Mouse (Mus musculus) CD8-positive naive resting alpha-beta T cell, adult 57 days (primary cell): ENCODE results near the gene Olfr559. TPM values are rescaled to one million over a fixed set of nuclear protein-coding genes. Genes with fewer than 3 reads are reported as not detected.

Source experiments
- total RNA-seq: library from RNA; stranded (reverse); gene quantifications from one replicate; pipeline ENCODE4 v1.2.4, GENCODE M21; 2023

Gene Olfr559
- total RNA-seq: not detected

DNA sequence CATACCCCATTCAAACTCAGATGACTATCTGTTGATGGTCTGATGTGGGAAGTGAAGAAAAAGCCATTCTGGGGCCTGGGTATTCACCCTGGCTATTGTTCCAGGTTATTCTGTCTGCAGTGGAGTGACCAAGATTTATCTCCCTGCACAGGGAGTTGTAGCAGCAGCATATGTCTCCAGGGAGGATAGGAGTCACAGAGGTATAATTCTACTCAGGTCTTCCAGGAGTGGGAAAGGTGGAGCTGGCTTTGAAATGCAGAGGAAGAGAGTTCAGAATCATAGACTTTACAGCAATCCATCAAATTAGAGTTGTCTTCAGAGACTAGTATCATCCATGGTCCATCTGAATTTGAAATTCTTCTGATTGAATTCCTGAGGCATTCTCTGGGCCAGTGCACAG, at the start of gene Olfr559:
Gene Olfr559, minus strand, starts transcription at position 101 of the 400 bp plus-strand sequence.

DNA sequence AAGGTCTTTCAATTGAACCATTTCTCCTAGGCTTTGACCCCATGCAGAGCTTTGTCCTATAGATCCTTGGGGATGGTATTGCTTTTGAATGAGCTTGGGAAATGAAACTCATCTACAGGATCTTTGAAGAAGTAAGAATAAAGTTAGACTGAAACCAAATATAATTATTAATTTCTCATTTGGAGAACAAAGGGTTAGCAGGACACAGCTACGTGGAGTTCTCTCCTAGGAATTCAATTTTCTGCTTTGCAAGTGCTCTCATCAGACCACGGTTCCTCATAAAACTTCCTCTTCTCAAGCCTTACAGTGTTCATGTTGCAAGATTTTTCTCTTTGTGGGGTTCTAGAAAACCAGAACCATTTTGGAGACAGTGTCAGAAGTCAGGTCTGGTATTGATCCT, 43.6 kb upstream of the Olfr559 start, which contains the start of gene Olfr561:
Gene Olfr561, plus strand, starts transcription at position 301 of the 400 bp plus-strand sequence.

DNA sequence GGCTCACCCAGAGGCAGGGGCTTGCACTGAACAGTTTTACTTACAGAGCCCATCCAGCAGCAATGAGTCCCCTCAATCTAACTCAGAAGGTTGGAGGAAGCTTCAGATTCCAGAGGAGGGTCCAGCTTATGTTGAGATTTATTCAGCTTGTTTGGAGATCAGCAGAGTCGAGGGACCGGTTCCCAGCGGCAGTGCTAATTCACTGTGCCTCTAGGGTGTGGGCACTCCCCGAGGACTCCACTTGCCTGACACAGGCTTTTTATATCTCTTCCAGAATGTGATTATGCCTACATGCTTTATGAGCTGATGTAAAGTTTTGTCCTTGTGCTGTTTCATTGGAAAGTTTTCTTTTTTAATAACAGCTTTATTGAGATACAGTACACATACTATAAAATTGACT, 32.0 kb upstream of the Olfr559 start, which contains the start of the genes Olfr560 and Olfr78:
Gene Olfr560, minus strand, starts transcription at position 101 of the 400 bp plus-strand sequence.
Gene Olfr78, minus strand, starts transcription at position 206 of the 400 bp plus-strand sequence.

DNA sequence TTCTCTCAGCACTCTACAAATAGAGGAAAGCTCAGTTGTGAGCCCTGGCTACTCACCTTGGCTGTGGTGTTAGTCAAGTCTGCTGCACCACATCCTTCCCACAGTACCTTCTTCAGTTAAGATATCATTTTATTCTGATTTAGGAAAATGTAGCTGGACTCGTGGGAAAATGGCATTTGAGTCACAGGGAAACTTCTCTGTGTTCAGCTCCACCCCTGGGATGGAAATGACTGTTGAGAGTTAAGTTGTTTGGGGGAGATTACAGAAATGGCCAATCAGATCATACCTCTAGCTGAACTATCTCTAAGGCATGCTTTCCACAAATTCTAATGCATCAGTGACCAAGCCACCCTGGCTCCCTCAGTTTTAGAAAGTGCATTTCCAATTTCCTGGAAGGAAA, 8.3 kb downstream of the Olfr559 start, which contains the start of gene Olfr33:
Gene Olfr33, minus strand, starts transcription at position 101 of the 400 bp plus-strand sequence.

DNA sequence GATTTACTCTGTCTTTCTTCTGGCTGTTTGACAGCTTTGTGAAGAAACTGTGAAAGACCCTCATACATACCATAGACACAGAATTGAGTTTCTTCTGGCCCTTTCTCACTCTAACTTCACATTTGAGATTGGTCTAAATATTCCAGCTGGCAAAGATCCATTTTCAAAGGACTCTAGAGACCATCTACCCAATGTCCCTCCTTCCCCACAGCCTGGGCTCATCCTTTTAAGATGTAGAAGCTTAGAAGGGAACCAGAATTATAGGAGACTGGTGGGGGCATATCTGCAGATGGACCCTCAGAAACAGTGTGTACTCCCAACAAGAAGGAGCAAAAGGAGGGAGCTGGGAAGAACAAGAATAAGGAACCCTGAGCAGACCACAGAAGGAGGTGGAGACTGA, 25.4 kb downstream of the Olfr559 start, which contains the start of gene Olfr558:
Gene Olfr558, plus strand, starts transcription at position 301 of the 400 bp plus-strand sequence.

DNA sequence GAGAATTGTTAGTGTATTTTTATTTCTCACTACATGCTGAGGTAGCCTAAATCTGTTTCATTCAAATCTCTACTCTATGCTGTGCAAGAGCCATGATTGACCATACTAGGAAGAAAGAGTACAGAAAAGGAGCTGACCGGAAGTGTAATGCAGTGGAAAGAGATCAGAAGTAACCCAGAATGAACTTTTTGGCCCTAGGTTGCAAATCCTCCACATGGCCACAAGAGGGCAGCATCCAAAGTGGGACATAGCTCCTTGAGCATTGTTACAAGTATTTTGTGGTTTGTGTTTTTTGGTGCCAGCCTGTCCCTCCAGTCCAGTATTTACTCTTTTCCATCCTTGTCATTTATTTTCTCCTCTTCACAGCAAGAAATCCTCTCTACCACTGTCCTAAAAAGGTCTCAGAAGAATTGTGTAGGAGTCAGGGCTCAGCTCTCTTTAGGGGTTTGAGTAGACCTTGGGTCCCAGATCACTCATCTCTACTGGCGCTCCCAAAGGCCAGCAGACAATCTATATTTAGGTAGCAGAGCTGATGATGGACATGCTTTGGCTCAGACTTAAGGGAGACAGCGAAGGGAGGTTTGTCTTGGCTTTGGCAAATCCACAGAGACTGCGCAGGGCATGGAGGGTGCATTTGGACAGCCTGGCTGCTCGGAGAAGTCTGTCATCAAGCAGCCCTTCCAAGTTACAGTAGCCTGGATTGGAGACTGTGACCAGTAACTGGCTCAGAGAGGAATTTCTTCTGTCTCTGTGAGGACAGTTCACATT, 31.7 kb downstream of the Olfr559 start, which contains the start of gene Olfr557:
Gene Olfr557, plus strand, starts transcription at position 553 of the 768 bp plus-strand sequence.

GRCm38 (mm10) chr7:102686944-102687501, 40.3 kb downstream of the Olfr559 start, which contains the start of gene Trim68:
Gene Trim68 (minus strand): TSS chr7:102687327.

Other genes with a start within 250 kb of the Olfr559 start
- gene Olfr543, start 245.8 kb downstream of the Olfr559 start, total RNA-seq: not detected
- not detected for gene Olfr544, start 239.2 kb downstream of the Olfr559 start, total RNA-seq
- not detected for gene Olfr545, start 227.9 kb downstream of the Olfr559 start, total RNA-seq
- not detected for gene Olfr547, start 192.7 kb downstream of the Olfr559 start, total RNA-seq
- not detected for gene Olfr548-ps1, start 186.6 kb downstream of the Olfr559 start, total RNA-seq
- gene Olfr549, start 177.6 kb downstream of the Olfr559 start, total RNA-seq: not detected
- gene Trim21, start 162.0 kb downstream of the Olfr559 start, total RNA-seq: 43.3 TPM
- gene Olfr550, start 156.0 kb downstream of the Olfr559 start, total RNA-seq: not detected
- not detected for gene Olfr551, start 135.6 kb downstream of the Olfr559 start, total RNA-seq
- not detected for gene Olfr552, start 129.7 kb downstream of the Olfr559 start, total RNA-seq
- gene Olfr553, start 109.3 kb downstream of the Olfr559 start, total RNA-seq: not detected
- gene Olfr554, start 89.1 kb downstream of the Olfr559 start, total RNA-seq: not detected
- gene Olfr555, start 68.7 kb downstream of the Olfr559 start, total RNA-seq: not detected
- not detected for gene Olfr556, start 62.6 kb downstream of the Olfr559 start, total RNA-seq
- gene Trim68, start 40.2 kb downstream of the Olfr559 start, total RNA-seq: 14.1 TPM
- gene Olfr557, start 31.6 kb downstream of the Olfr559 start, total RNA-seq: not detected
- not detected for gene Olfr558, start 25.3 kb downstream of the Olfr559 start, total RNA-seq
- not detected for gene Olfr33, start 8.4 kb downstream of the Olfr559 start, total RNA-seq
- gene Olfr560, start 31.9 kb upstream of the Olfr559 start, total RNA-seq: not detected
- gene Olfr78, start 32.0 kb upstream of the Olfr559 start, total RNA-seq: not detected
- not detected for gene Olfr561, start 43.7 kb upstream of the Olfr559 start, total RNA-seq
- not detected for gene Olfr564, start 76.0 kb upstream of the Olfr559 start, total RNA-seq
- gene Olfr566, start 131.3 kb upstream of the Olfr559 start, total RNA-seq: not detected
- gene Olfr568, start 149.6 kb upstream of the Olfr559 start, total RNA-seq: not detected
- not detected for gene Olfr569, start 163.4 kb upstream of the Olfr559 start, total RNA-seq
- not detected for gene Olfr570, start 167.1 kb upstream of the Olfr559 start, total RNA-seq
- not detected for gene Olfr571, start 190.0 kb upstream of the Olfr559 start, total RNA-seq
- gene Olfr572, start 196.9 kb upstream of the Olfr559 start, total RNA-seq: not detected
- gene Olfr573-ps1, start 215.1 kb upstream of the Olfr559 start, total RNA-seq: not detected
- not detected for gene Olfr574, start 221.0 kb upstream of the Olfr559 start, total RNA-seq
- not detected for gene Olfr575, start 231.3 kb upstream of the Olfr559 start, total RNA-seq
- not detected for gene Olfr576, start 235.2 kb upstream of the Olfr559 start, total RNA-seq
- gene Olfr577, start 248.5 kb upstream of the Olfr559 start, total RNA-seq: not detected